Mouse (Mus musculus) embryonic facial prominence, embryonic 13.5 days (tissue): ENCODE data around the gene Iqgap3. TPM values are rescaled to one million over a fixed set of nuclear protein-coding genes. Genes with fewer than 3 reads are reported as not detected.

Experiments
- ATAC-seq: fragments of 200-750 bp; cut with Nextera tagmentation; 2 replicates; pipeline ENCODE4 v1.8.0; 2017; ENCODE audit warnings: low read depth; ENCODE audit not compliant: insufficient number of reproducible peaks, insufficient read depth, low FRiP score, low TSS enrichment
- H3K27ac ChIP-seq: fragments of 300-500 bp; sonication (generic); 2 replicates; pipeline ENCODE4 v1.5.1; 2015; ENCODE audit warnings: moderate library complexity, mild to moderate bottlenecking, inconsistent platforms
- H3K27me3 ChIP-seq: fragments of 300-500 bp; sonication (generic); 2 replicates; pipeline ENCODE4 v1.6.1; 2015; ENCODE audit warnings: mild to moderate bottlenecking, inconsistent platforms
- H3K36me3 ChIP-seq: fragments of 300-500 bp; sonication (generic); 2 replicates; pipeline ENCODE4 v1.6.1; 2015; ENCODE audit warnings: mild to moderate bottlenecking, inconsistent platforms
- H3K4me1 ChIP-seq: fragments of 300-500 bp; sonication (generic); 2 replicates; pipeline ENCODE4 v1.6.1; 2015; ENCODE audit warnings: inconsistent platforms
- H3K4me2 ChIP-seq: fragments of 300-500 bp; sonication (generic); 2 replicates; pipeline ENCODE4 v1.6.1; 2015; ENCODE audit warnings: moderate library complexity, mild to moderate bottlenecking, inconsistent platforms
- H3K4me3 ChIP-seq: fragments of 300-500 bp; sonication (generic); 2 replicates; pipeline ENCODE4 v1.5.1; 2015; ENCODE audit warnings: mild to moderate bottlenecking, inconsistent platforms
- H3K9ac ChIP-seq: fragments of 300-500 bp; sonication (generic); 2 replicates; pipeline ENCODE4 v1.6.1; 2015; ENCODE audit warnings: mild to moderate bottlenecking, inconsistent platforms
- H3K9me3 ChIP-seq: fragments of 300-500 bp; sonication (generic); 2 replicates; pipeline ENCODE4 v1.6.1; 2016; ENCODE audit warnings: inconsistent platforms
- WGBS: fragments of 180-500 bp; shearing (Covaris S2); methylation state at CpG from one replicate; pipeline ENCODE4 v1.1.7; 2015; ENCODE audit warnings: mixed read lengths; 5-methylcytosine and 5-hydroxymethylcytosine counted together
- polyA plus RNA-seq: library from polyadenylated mRNA; unstranded; fragments of >200 nt; fragmentation: Nextera tagmentation; extraction: Ambion mirVana; gene quantifications from 2 replicates; pipeline ENCODE4 v1.2.1, GENCODE M21; 2015

Gene Iqgap3
- polyA plus RNA-seq: 20.1 and 22.8 TPM in 2 replicates

DNA sequence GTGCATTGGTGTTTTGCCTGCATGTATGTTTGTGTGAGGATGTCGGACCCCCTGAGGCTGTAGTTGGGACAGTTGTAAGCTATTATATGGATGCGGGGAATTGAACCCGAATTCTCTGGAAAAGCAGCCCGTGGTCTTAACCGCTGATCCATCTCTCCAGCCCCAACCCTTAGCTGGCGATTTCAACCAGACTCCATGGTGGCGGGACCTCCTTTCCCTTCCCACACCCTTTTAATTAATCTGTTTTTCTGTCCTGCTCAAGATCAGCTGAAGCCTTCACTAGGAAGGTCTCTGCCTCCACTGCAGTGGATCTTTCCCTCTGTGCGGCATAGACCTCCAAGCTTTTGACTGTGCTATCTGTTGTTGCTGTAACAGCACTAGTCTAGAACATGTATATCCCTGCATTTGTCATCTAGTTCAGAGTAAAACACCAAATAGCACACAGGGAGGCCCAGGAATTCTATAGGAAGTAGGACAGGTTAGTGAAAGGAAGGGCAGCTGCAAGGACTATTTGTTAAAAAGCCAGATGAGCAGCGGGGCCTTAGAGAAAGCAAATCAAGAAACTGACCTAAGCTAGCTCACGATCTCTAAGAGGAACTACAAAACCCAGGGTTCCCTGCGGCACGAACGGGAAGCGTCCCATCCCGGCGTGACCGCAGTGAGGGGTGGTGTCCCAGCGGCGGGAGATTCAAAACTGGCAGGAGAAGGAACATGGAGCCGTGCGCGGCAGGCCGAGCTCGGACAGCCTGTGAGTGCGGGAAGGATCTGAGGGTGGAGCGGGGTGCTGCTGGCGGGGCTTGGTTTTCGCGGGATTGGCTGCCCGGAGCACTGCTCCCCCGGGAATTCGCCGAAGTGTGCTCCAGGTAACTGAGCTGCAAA lies at the start of gene Iqgap3:
Gene Iqgap3 (plus strand): TSS at position 627 of the 879 bp plus-strand sequence.
- Histone ChIP-seq H3K4me1 (peaks cover 16% of the 10 kb centered on the region), H3K9ac (peak within 1 kb of the TSS; percentile 74), H3K4me3 (peak within 1 kb of the TSS; percentile 68), H3K27ac (peak within 1 kb of the TSS; percentile 39; the same call in 1 of the 2 replicates), H3K4me2 (peak within 1 kb of the TSS; percentile 76), H3K27me3 (no peaks in the 10 kb centered on the region), H3K9me3 (no peaks in the 10 kb centered on the region), H3K36me3 (peaks cover 15% of the 10 kb centered on the region)
- WGBS: 19% methylated on average over 33 of the region's 33 CpGs
- peak; percentile 80; the same call in 1 of the 2 replicates for ATAC-seq

DNA sequence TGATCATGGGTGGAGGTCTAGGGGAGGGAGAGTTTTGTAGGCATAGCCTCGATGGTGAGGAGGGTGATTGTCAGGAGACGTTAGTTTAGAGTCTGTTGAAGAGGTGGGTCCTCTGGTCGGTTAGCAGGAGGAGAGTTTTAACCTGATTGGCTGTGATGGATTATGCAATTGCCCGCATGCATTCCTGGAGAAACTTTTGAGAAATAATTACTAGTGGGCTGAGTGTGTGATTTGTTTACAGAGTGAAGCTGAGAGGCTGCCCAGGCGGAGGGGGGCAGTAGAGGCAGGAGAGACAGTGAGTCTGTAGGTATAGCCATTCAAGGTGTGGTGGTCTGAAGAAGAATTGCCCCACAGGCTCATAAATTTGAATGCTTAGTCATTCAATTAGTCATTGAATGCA lies 48.3 kb upstream of the Iqgap3 start:
- Histone ChIP-seq H3K4me2 (no peak overlapping the region), H3K36me3 (no peaks in the 10 kb centered on the region), H3K4me1 (no peaks in the 10 kb centered on the region), H3K9ac (no peak overlapping the region), H3K4me3 (no peak overlapping the region), H3K27ac (no peak overlapping the region), H3K27me3 (peaks cover 56% of the 10 kb centered on the region), H3K9me3 (0 out of 2 replicates have a peak, but pooled peaks cover under 1% of the 10 kb centered on the region)
- ATAC-seq: no peak
- 71% methylated on average over 5 of the region's 5 CpGs for WGBS

DNA sequence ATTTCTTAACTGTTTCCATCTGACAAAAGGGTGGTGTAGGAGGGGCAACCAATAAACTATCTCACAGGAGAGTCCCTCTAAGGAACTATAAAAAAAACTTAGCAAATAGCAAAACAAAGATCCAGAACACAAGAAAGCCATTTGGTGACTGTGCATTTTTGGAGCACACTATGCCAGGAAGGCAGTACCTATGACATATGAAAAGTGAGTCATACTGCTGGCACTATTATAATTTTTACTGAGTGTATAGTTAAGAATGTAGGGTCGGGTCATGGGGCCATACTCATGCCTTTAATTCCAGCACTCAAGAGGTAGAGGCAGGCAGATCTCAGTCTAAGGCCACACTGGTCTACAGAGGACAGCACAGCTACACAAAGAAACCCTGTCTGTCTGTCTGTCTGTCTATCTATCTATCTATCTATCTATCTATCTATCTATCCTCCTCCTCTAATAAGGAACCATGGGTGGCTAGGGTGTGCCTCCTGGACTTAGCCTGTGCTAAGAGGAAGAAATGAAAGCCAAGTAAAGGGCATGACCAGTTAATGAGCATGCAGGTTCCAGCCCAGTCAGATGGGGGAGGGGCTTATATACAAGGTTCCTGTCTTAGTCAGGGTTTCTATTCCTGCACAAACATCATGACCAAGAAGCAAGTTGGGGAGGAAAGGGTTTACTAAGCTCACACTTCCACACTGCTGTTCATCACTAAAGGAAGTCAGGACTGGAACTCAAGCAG lies 46.0 kb upstream of the Iqgap3 start:
- no peak for ATAC-seq
- no peaks in the 10 kb centered on the region for H3K9me3 ChIP-seq

DNA sequence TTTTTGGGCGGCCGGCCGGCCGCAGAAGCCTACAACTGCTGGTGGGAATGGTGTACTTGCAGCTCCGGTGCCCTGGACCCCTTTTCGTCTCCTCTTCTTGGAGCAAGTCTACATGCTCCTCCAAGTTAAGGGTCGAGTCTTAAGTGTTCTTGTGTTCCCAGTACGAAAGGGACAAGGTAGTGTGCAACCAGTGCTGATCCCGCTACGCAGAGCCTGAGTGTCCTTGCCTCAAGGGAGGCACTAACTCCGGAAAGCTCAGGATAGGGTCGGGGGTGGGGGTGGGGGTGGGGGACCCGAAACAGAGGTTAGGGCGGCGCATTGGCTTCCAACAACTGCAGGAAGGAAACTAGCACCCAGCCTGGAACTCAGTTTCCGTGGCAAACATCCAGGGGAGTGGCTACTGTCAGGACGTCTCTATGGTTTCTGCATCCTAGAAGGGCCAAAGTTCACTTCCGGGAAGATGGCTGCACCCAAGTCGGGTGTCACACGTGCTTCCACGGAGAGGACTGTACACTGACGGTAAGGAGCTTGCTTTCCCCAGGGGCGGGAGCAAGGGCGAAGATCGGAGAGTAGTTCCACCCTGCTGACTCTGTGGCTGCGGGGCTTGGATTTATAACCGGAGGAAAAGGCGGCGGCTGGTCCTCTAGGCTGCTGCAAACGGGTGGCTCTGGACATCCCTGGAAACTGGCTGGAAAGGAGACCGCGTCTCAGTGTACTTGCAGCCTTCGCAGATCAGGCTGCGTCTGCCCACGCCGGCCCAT lies 38.9 kb upstream of the Iqgap3 start, which contains the start of gene Gpatch4:
Gene Gpatch4 (plus strand): TSS at position 448 of the 761 bp plus-strand sequence.
- Histone ChIP-seq H3K9ac (peak within 1 kb of the TSS; percentile 74), H3K4me3 (peak within 1 kb of the TSS; percentile 89), H3K4me2 (peak within 1 kb of the TSS; percentile 77), H3K27me3 (peaks cover 29% of the 10 kb centered on the region), H3K27ac (peak within 1 kb of the TSS; percentile 44), H3K4me1 (peaks cover 5% of the 10 kb centered on the region), H3K9me3 (no peaks in the 10 kb centered on the region), H3K36me3 (0 out of 2 replicates have a peak, but pooled peaks cover 8% of the 10 kb centered on the region)
- WGBS: 10% methylated on average over 36 of the region's 36 CpGs
- peak; percentile 72; the same call in 1 of the 2 replicates for ATAC-seq

More for the DNA sequence above, 46.0 kb upstream of the Iqgap3 start:
- Histone ChIP-seq H3K4me2 (no peak overlapping the region), H3K27ac (no peak overlapping the region), H3K4me3 (no peak overlapping the region), H3K27me3 (peaks cover 57% of the 10 kb centered on the region), H3K36me3 (no peaks in the 10 kb centered on the region), H3K9ac (no peak overlapping the region), H3K4me1 (no peaks in the 10 kb centered on the region)
- 72% methylated on average over 1 of the region's 1 CpGs for WGBS

DNA sequence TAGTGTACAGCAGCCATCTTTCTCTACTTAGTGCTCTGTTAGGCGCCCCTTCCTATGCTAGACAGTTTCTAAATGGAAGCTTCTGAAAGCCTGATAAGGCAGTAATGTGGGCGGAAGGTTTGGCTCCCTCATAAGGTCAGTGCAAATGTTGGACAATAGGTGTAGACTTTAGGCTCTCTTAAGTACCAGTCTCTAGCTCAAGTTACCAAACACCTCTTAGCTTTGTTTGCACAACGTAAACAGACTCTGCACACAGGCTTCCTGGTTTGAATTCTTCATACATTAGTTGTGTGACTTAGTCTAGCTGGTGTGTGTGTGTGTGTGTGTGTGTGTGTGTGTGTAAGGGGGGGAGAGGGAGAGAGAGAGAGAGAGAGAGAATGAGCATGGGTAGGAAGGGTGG lies 32.2 kb upstream of the Iqgap3 start:
- no peaks in the 10 kb centered on the region for H3K4me1 ChIP-seq
- no peak overlapping the region for H3K4me2 ChIP-seq
- no peak for ATAC-seq
- no peak overlapping the region for H3K4me3 ChIP-seq
- H3K27ac ChIP-seq: no peak overlapping the region
- no peaks in the 10 kb centered on the region for H3K9me3 ChIP-seq
- H3K27me3 ChIP-seq: no peaks in the 10 kb centered on the region
- H3K9ac ChIP-seq: no peak overlapping the region
- peaks cover 55% of the 10 kb centered on the region for H3K36me3 ChIP-seq
- 85% methylated on average over 3 of the region's 3 CpGs for WGBS

DNA sequence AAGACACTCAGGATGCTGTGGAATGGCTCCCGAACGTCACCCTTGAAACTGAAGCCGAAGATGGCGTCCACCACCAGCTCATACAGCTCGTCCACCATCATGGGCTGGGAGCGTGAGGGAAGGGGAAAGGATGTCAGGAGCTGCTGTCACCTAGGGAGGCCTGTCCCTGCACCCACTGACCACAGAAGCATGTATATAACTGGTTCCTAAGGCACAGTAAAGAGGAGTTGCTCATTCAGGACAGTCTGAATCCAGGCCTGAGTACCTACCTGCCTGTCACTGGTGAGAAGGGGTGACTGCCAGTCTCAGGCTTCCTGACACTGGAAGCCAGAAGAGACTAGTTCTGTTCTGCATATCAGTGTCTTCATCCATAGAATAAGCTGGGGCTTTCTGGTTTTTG lies 24.7 kb upstream of the Iqgap3 start:
- H3K4me1 ChIP-seq: peaks cover 11% of the 10 kb centered on the region
- H3K27me3 ChIP-seq: no peaks in the 10 kb centered on the region
- peak overlapping the region; percentile 90 for H3K4me3 ChIP-seq
- ATAC-seq: no peak
- peak overlapping the region; percentile 89 for H3K4me2 ChIP-seq
- H3K27ac ChIP-seq: no peak overlapping the region
- 82% methylated on average over 6 of the region's 6 CpGs for WGBS
- no peaks in the 10 kb centered on the region for H3K9me3 ChIP-seq
- peak overlapping the region; percentile 91 for H3K9ac ChIP-seq
- peaks cover 50% of the 10 kb centered on the region for H3K36me3 ChIP-seq

DNA sequence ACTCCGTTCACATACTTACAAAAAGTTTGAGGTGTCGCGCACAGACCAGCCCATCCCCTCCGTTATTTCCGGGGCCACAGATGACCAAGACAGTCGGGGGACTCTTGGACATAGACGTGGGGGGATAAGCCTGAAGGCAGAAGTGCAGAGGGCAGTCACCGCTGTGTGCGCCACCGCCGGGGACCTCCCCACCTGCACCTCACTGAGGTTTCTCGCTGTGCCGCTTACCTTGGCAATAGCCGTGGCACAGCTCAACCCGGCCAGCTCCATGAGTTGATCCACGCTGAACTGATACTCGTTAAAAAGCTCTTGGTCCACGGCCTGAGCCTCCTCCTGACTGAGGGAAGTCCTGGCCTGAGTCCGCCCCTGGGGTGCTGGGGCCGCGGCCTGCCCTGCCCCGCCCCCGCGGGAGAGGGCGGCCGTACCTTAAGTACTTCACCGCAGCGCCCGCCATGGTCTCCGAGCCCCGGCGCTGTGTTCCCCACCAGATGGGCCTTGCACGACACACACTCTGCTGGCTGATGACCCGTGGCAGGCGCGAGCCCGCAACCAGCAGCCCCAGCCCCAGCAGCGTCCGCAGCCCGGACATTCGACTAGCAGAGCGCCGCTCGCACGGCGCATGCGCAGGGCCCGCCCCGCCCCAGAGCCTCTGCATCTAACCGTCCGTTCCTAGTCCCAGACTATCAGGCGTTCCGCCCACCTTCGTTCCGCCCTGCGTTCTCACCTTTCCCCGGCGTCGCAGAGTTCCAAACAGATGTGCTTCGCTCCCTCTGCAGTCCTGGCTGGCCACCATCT lies 23.7 kb upstream of the Iqgap3 start, which contains the start of gene Naxe:
Gene Naxe (minus strand): TSS at position 594 of the 795 bp plus-strand sequence.
- WGBS: under 1% methylated on average over 60 of the region's 60 CpGs
- Histone ChIP-seq H3K27ac (peak within 1 kb of the TSS; percentile 72; the same call in 1 of the 2 replicates), H3K4me2 (peak within 1 kb of the TSS; percentile 89), H3K9me3 (no peaks in the 10 kb centered on the region), H3K4me3 (peak within 1 kb of the TSS; percentile 90), H3K9ac (peak within 1 kb of the TSS; percentile 91), H3K4me1 (peaks cover 11% of the 10 kb centered on the region), H3K27me3 (no peaks in the 10 kb centered on the region), H3K36me3 (peaks cover 39% of the 10 kb centered on the region)
- peak; percentile 87 for ATAC-seq

DNA sequence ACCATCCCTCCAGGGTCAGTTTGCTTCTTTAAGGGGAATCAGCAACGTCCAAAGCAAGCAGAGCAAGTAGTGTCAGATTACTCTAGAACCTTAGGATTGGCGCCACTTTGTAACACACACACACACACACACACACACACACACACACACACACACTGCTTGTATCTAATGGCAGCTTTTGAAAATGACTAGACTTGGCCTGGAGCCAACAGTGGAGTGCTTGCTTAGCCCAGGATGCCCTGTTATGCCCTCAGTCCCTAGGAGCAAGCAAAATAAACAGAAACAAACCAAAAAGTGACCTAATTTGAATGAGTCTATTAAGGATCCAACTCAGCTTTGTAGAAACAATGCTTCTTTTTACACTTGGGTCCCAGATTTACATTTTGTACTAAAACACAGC lies 13.4 kb upstream of the Iqgap3 start:
- no peak overlapping the region for H3K9ac ChIP-seq
- H3K4me1 ChIP-seq: no peaks in the 10 kb centered on the region
- no peak overlapping the region for H3K4me3 ChIP-seq
- peaks cover 17% of the 10 kb centered on the region; the same call in 1 of the 2 replicates for H3K27me3 ChIP-seq
- no peaks in the 10 kb centered on the region for H3K9me3 ChIP-seq
- no peak overlapping the region for H3K4me2 ChIP-seq
- H3K27ac ChIP-seq: no peak overlapping the region
- H3K36me3 ChIP-seq: no peaks in the 10 kb centered on the region
- no peak for ATAC-seq
- WGBS: 6% methylated on average over 2 of the region's 2 CpGs

DNA sequence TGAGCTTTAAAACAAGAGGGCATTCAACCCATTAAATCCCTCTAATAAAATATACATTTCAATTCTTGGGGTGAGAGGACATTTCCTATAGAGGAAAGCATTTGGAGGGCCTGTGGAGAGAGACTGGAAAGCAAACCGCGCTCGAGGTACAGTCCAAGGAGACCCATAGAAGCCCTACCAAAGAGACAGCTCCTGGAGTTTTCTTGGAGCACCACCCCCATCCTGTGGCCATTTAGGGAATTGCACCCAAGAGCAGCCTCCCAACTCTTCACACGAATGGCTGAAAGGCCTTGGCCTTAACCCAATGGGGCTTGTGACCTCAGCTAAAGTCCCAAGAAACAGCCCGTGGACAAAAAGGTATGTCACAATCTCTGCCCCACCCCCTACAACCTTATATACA lies 10.0 kb upstream of the Iqgap3 start:
- peaks cover 20% of the 10 kb centered on the region for H3K27me3 ChIP-seq
- no peaks in the 10 kb centered on the region for H3K9me3 ChIP-seq
- no peak overlapping the region for H3K9ac ChIP-seq
- ATAC-seq: no peak
- H3K4me2 ChIP-seq: no peak overlapping the region
- no peak overlapping the region for H3K27ac ChIP-seq
- no peaks in the 10 kb centered on the region for H3K4me1 ChIP-seq
- no peaks in the 10 kb centered on the region for H3K36me3 ChIP-seq
- 2% methylated on average over 5 of the region's 5 CpGs for WGBS
- H3K4me3 ChIP-seq: no peak overlapping the region

DNA sequence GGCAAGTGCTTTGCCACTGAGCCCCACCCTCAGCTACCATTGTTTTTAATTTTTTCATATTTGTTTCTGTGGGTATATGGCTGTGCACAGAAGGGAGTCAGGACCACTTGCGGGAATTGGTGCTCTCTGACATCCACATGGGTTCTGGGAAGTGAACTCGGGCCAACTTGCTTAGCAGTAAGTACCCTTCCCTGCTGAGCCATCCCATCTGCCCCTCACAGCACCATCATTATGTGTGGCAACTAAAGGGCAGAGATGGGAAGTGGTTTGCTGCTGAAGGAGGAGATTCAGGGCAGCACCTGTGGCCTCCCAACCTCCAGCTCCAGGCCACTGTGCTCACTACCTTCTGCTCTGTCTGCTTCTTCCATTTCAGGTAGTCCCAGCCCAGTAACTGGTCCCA lies 8.1 kb upstream of the Iqgap3 start:
- no peak overlapping the region for H3K4me3 ChIP-seq
- no peak for ATAC-seq
- 71% methylated on average over 2 of the region's 2 CpGs for WGBS
- no peak overlapping the region for H3K4me2 ChIP-seq
- no peak overlapping the region for H3K9ac ChIP-seq
- H3K9me3 ChIP-seq: no peaks in the 10 kb centered on the region
- H3K27me3 ChIP-seq: peaks cover 20% of the 10 kb centered on the region
- H3K4me1 ChIP-seq: no peaks in the 10 kb centered on the region
- no peaks in the 10 kb centered on the region for H3K36me3 ChIP-seq
- no peak overlapping the region for H3K27ac ChIP-seq
